Mouse (Mus musculus): Measurements from ENCODE around the gene S100a16.

DNA sequence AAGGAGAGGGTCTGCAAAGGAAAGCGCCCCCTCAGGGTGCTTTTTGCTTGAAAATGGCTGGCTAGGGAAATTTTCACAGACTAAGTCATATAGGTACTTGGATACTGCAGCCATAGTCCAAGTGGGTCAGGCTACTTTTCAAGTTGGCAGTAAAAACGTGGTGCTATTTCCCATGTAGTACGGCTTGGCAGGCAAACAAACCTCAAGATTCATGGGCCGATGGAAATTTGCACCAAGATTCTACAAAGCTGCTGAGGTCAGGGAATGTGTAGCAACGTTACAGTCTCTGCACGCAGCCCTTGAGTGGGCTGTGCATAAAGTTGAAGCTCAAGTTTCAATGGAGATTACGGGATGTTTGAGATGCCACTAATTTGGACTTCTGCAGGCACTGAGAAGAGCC lies 42.4 kb downstream of the S100a16 start:
- TF ChIP-seq POLR2A (IDR thresholded peaks at IDR 0.05; ENCODE audit: borderline replicate concordance, extremely low read depth, low read depth, low read length): no peak
- no peak for TF ChIP-seq CTCF (IDR thresholded peaks at IDR 0.05; ENCODE audit: insufficient read depth, low read length)

Data from lung, adult 2 months (tissue).